Mouse (Mus musculus): ENCODE results near the gene Synpo2. TPM values are rescaled to one million over a fixed set of nuclear protein-coding genes. Genes with fewer than 3 reads are reported as not detected.

Synpo2 gene
- polyA plus RNA-seq, 1 experiment from 2014 or later, result 0.06 TPM

DNA sequence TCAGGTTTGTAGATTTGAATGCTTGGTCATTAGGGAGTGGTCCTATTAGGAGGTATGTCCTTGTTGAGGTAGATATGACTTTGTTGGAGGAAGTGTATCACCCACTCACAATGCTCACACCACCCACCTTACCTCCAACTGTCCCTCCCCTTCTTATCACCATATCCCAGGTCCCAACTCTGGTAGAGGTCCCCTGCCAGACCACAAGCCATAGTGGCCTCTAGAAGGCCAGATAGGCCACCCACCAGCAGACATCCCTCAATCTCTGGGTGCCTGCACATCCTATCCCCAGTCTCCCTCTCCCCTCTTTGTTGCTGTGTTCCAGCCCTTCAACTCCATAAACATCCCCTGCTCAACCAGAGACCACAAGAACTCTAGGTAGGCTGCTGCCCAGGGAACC lies 44.3 kb downstream of the Synpo2 start:
- H3K9ac ChIP-seq (replicated peaks), result no peak overlapping the region
- TF ChIP-seq EP300 (IDR thresholded peaks at IDR 0.05; ENCODE audit: low read depth), result no peak
- TF ChIP-seq CTCF (IDR thresholded peaks at IDR 0.05; ENCODE audit: low read depth), result no peak
- no peak overlapping the region for H3K27ac ChIP-seq (ENCODE audit: low read depth)
- no peaks in the 10 kb centered on the region for H3K27me3 ChIP-seq (ENCODE audit: insufficient read depth, low read length)
- DNase-seq (no peak), ATAC-seq (no peak)
- H3K36me3 ChIP-seq (replicated peaks; ENCODE audit: insufficient read depth, low read length), result no peaks in the 10 kb centered on the region
- no peaks in the 10 kb centered on the region for H3K4me1 ChIP-seq (ENCODE audit: insufficient read depth)
- no peak overlapping the region for H3K4me3 ChIP-seq (ENCODE audit: low read depth, low read length)
- no peaks in the 10 kb centered on the region for H3K9me3 ChIP-seq (ENCODE audit: low read length)
- H3K4me2 ChIP-seq (ENCODE audit: low read depth, low read length), result no peak overlapping the region

DNA sequence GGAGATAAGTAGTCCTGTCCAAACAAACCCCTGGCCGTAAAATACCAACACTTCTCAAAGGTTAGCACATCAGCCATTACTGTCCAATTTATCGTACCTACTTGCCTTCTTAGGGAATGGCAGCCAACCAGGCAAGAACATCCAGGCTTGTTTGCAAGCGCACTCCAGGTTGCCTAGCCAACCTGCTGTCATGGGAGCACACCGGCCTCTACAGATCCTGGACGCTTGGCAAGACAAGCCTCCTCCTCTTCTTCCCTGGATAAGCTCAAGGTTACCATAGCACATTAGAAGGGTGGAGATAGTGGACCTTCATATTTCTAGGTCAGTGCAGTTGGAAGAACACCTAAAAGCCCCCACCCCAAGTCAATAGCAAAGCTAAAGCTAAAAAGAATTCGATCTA lies 45.6 kb downstream of the Synpo2 start:
- no peak overlapping the region for H3K27ac ChIP-seq (ENCODE audit: low read depth)
- ATAC-seq (no peak), DNase-seq (no peak)
- H3K4me2 ChIP-seq (ENCODE audit: low read depth, low read length), result no peak overlapping the region
- H3K4me1 ChIP-seq (ENCODE audit: insufficient read depth), result no peaks in the 10 kb centered on the region
- TF ChIP-seq CTCF (IDR thresholded peaks at IDR 0.05; ENCODE audit: low read depth) (no peak), EP300 (IDR thresholded peaks at IDR 0.05; ENCODE audit: low read depth) (no peak)
- H3K27me3 ChIP-seq (ENCODE audit: insufficient read depth, low read length), result no peaks in the 10 kb centered on the region
- no peak overlapping the region for H3K4me3 ChIP-seq (ENCODE audit: low read depth, low read length)
- H3K9me3 ChIP-seq (ENCODE audit: low read length), result no peaks in the 10 kb centered on the region
- 75% methylated on average over 6 of the region's 6 CpGs for WGBS (ENCODE audit: insufficient replicate concordance)
- no peaks in the 10 kb centered on the region for H3K36me3 ChIP-seq (replicated peaks; ENCODE audit: insufficient read depth, low read length)
- H3K9ac ChIP-seq (replicated peaks), result no peak overlapping the region

DNA sequence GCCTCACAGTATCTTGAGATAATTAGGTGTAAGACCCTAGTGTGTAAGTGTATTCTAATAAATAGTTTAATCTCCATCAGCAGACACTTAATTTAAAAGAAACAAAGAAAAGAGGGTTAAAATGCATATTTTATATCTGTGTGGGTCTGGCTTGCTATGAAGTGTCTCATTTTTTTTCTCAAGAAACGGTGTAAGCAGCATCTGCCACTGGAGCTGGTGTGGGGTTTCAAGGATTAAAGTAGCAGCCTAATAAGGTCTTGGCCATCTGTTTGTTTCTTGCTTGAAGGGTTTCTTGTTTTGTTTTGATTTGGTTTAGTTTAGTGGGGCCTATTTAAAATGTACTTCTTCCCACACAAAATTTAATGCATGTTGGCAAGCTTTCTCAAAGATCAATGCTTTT lies 46.1 kb downstream of the Synpo2 start:
- Histone ChIP-seq H3K9me3 (ENCODE audit: low read length) (no peaks in the 10 kb centered on the region), H3K27ac (ENCODE audit: low read depth) (no peak overlapping the region), H3K4me3 (ENCODE audit: low read depth, low read length) (no peak overlapping the region), H3K9ac (replicated peaks) (no peak overlapping the region), H3K4me1 (ENCODE audit: insufficient read depth) (no peaks in the 10 kb centered on the region), H3K4me2 (ENCODE audit: low read depth, low read length) (no peak overlapping the region), H3K36me3 (replicated peaks; ENCODE audit: insufficient read depth, low read length) (no peaks in the 10 kb centered on the region), H3K27me3 (ENCODE audit: insufficient read depth, low read length) (no peaks in the 10 kb centered on the region)
- 64% methylated on average over 1 of the region's 1 CpGs for WGBS (ENCODE audit: insufficient replicate concordance)
- no peak for ATAC-seq
- TF ChIP-seq EP300 (IDR thresholded peaks at IDR 0.05; ENCODE audit: low read depth), result no peak
- no peak for TF ChIP-seq CTCF (IDR thresholded peaks at IDR 0.05; ENCODE audit: low read depth)
- no peak for DNase-seq

DNA sequence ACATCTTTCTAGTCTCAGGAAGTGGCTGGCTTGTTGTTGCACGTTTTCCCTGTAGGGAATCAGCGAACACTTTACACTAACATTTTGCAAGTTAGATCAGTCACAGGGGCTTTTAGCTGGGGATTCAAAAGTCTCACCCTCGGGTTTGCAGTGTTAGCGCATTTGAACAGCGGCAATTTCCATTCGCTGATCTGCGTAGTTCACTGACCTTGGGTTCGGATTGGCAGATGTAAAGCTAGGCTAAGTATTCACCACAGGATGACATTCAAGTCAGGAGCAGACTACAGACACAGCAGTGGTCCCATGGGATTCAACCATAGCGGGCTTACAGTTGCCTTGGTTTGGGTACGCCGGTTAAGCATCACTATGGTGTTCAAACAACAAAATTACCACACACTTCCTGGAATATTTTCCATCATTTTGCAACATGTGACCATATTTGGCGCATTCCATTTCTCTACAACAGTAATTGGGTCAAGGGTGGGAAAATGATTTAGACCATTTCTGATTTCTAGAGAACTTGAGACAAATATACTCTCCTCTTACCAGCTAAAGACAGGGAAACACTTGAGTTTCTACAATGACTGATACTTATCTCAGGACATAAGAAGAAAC lies 47.2 kb downstream of the Synpo2 start:
- DNase-seq (no peak), ATAC-seq (no peak)
- H3K27ac ChIP-seq (ENCODE audit: low read depth), result no peak overlapping the region

DNA sequence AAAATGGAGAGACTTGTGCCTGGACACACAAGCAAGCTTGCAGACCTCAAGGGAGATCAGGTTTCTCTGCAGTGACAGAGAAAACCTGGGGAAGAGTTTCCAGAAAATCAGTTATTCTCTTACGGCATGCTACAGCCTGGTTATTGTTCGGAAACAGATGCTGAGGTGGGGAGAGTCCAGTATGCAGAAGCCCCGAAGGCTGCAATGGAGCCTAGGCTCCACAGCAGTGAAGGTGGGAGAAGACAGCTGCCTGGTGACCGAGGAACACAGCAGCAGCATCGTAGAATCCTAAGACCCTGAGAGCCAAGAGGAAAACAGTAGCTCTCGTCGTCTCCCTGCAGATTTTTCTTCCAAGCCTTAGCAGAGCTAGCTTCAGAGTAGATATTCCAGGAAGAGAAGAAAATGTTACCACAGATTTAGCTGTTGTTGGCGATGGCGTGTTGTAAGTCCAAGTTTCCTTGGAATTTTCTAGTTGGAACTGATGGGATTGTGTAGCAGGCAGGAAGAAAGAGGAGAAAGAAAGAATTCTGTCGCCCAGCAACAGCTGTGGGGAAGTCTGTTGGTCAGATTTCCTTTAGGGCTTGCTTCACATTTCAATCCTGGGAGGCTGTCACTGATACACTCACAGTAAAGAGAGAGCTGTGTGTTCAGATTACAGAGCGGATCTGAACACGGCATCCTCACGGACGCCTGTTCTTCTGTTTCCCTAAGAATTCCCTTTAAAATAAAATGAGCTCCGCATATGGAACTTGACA lies 48.4 kb downstream of the Synpo2 start:
- no peak overlapping the region for H3K27ac ChIP-seq (ENCODE audit: low read depth)
- H3K27me3 ChIP-seq (ENCODE audit: insufficient read depth, low read length), result no peaks in the 10 kb centered on the region
- H3K4me2 ChIP-seq (ENCODE audit: low read depth, low read length), result no peak overlapping the region
- DNase-seq (no peak), ATAC-seq (no peak)
- H3K4me1 ChIP-seq (ENCODE audit: insufficient read depth), result no peaks in the 10 kb centered on the region
- 75% methylated on average over 15 of the region's 15 CpGs for WGBS (ENCODE audit: insufficient replicate concordance)
- H3K9me3 ChIP-seq (ENCODE audit: low read length), result no peaks in the 10 kb centered on the region
- no peaks in the 10 kb centered on the region for H3K36me3 ChIP-seq (replicated peaks; ENCODE audit: insufficient read depth, low read length)
- TF ChIP-seq CTCF (IDR thresholded peaks at IDR 0.05; ENCODE audit: low read depth) (no peak), EP300 (IDR thresholded peaks at IDR 0.05; ENCODE audit: low read depth) (no peak)
- H3K9ac ChIP-seq (replicated peaks), result no peak overlapping the region
- H3K4me3 ChIP-seq (ENCODE audit: low read depth, low read length), result no peak overlapping the region

More for the DNA sequence above, 47.2 kb downstream of the Synpo2 start:
- H3K4me2 ChIP-seq (ENCODE audit: low read depth, low read length), result no peak overlapping the region
- no peaks in the 10 kb centered on the region for H3K4me1 ChIP-seq (ENCODE audit: insufficient read depth)
- no peak for TF ChIP-seq EP300 (IDR thresholded peaks at IDR 0.05; ENCODE audit: low read depth)
- TF ChIP-seq CTCF (IDR thresholded peaks at IDR 0.05; ENCODE audit: low read depth), result no peak
- no peak overlapping the region for H3K9ac ChIP-seq (replicated peaks)
- WGBS (ENCODE audit: insufficient replicate concordance), result 83% methylated on average over 12 of the region's 12 CpGs
- no peaks in the 10 kb centered on the region for H3K36me3 ChIP-seq (replicated peaks; ENCODE audit: insufficient read depth, low read length)
- H3K4me3 ChIP-seq (ENCODE audit: low read depth, low read length), result no peak overlapping the region
- H3K27me3 ChIP-seq (ENCODE audit: insufficient read depth, low read length), result no peaks in the 10 kb centered on the region
- H3K9me3 ChIP-seq (ENCODE audit: low read length), result no peaks in the 10 kb centered on the region

DNA sequence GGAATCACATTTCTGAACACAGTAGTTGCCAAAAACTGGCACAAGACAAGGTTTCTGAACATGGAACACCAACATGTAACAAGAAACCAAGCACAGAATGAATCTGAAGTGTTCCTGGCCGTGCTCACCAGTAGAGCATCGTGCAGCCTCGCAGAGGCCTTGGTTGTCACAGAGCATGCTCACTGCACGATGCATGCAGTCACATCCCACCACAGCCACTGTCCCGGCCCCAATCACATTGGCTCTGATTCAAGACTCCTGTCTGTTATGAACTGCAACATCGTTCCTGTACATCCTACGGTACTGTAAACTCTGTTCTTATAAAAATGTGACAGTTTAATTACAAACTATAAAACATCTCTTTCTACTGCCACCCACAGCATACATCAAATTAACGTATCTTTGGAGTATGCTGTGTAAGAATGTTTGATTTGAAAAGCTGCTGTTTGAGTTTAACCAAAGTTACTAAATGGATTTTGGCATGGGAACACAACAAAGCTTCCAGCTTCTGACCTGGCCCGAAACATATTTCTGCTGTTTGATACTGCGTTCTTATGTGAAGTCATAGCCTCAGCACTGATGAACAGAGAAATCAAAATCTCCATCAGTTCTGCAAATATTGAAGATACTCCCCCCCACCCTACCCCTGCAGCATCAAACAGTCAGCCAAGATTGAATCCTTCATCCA lies 50.6 kb downstream of the Synpo2 start:
- Histone ChIP-seq H3K36me3 (replicated peaks; ENCODE audit: insufficient read depth, low read length) (no peaks in the 10 kb centered on the region), H3K9me3 (ENCODE audit: low read length) (no peaks in the 10 kb centered on the region), H3K27me3 (ENCODE audit: insufficient read depth, low read length) (no peaks in the 10 kb centered on the region), H3K4me3 (ENCODE audit: low read depth, low read length) (no peak overlapping the region), H3K9ac (replicated peaks) (no peak overlapping the region), H3K4me2 (ENCODE audit: low read depth, low read length) (no peak overlapping the region), H3K4me1 (ENCODE audit: insufficient read depth) (no peaks in the 10 kb centered on the region), H3K27ac (ENCODE audit: low read depth) (no peak overlapping the region)
- DNase-seq (no peak), ATAC-seq (no peak)
- TF ChIP-seq CTCF (IDR thresholded peaks at IDR 0.05; ENCODE audit: low read depth) (no peak), EP300 (IDR thresholded peaks at IDR 0.05; ENCODE audit: low read depth) (no peak)
- WGBS (ENCODE audit: insufficient replicate concordance), result 82% methylated on average over 10 of the region's 10 CpGs

All from liver, postnatal 0 days (tissue).